Mouse (Mus musculus) embryonic facial prominence, embryonic 15.5 days (tissue): ENCODE measurements around the gene Clasp1. TPM values are rescaled to one million over a fixed set of nuclear protein-coding genes. Genes with fewer than 3 reads are reported as not detected.

Experiments used
- ATAC-seq: fragments of 200-750 bp; cut with Nextera tagmentation; 2 replicates; pipeline ENCODE4 v1.8.0; 2017; ENCODE audit warnings: low read depth, moderate TSS enrichment; ENCODE audit not compliant: insufficient number of reproducible peaks, low FRiP score, low TSS enrichment
- H3K27ac ChIP-seq: fragments of 300-500 bp; sonication (generic); replicated peaks from 2 replicates; pipeline ENCODE4 v1.5.1; 2015; ENCODE audit warnings: mild to moderate bottlenecking, inconsistent platforms
- H3K27me3 ChIP-seq: fragments of 300-500 bp; sonication (generic); 2 replicates; pipeline ENCODE4 v1.6.1; 2015; ENCODE audit warnings: inconsistent platforms
- H3K36me3 ChIP-seq: fragments of 300-500 bp; sonication (generic); 2 replicates; pipeline ENCODE4 v1.6.1; 2015; ENCODE audit warnings: mild to moderate bottlenecking, inconsistent platforms
- H3K4me1 ChIP-seq: fragments of 300-500 bp; sonication (generic); 2 replicates; pipeline ENCODE4 v1.6.1; 2015; ENCODE audit warnings: inconsistent platforms
- H3K4me2 ChIP-seq: fragments of 300-500 bp; sonication (generic); replicated peaks from 2 replicates; pipeline ENCODE4 v1.6.1; 2015; ENCODE audit warnings: mild to moderate bottlenecking, inconsistent platforms
- H3K4me3 ChIP-seq: fragments of 300-500 bp; sonication (generic); replicated peaks from 2 replicates; pipeline ENCODE4 v1.5.1; 2015; ENCODE audit warnings: mild to moderate bottlenecking, inconsistent platforms
- H3K9ac ChIP-seq: fragments of 300-500 bp; sonication (generic); 2 replicates; pipeline ENCODE4 v1.6.1; 2015; ENCODE audit warnings: inconsistent platforms
- H3K9me3 ChIP-seq: fragments of 300-500 bp; sonication (generic); replicated peaks from 2 replicates; pipeline ENCODE4 v1.6.1; 2016; ENCODE audit warnings: inconsistent platforms
- WGBS: fragments of 180-500 bp; shearing (Covaris S2); methylation state at CpG from one replicate; pipeline ENCODE4 v1.1.7; 2015; 5-methylcytosine and 5-hydroxymethylcytosine counted together
- polyA plus RNA-seq: library from polyadenylated mRNA; unstranded; fragments of >200 nt; fragmentation: Nextera tagmentation; extraction: Ambion mirVana; gene quantifications from 2 replicates; pipeline ENCODE4 v1.2.1, GENCODE M21; 2015

The Clasp1 gene
- polyA plus RNA-seq, 1 experiment from 2014 or later, result 48.6 TPM

DNA sequence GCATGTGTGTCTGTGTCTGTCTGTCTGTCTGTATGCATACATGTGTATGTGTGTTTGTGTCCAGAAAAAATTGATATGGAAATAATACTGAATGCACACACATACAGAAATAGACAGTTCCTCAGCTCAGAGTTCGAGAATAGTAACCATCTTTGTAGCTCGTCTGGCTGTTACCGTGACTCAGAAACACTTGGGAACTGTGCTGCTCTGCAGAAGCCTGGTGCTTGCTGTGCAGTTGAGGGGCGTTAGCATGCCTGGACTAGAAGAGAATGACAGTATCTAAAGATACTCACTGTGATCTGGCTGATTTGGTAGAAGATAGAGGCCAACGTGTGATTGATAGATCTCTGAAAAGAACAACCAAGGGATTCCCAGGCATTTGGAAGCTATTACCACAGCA is 159.9 kb downstream of the Clasp1 start:
- Histone ChIP-seq H3K9ac (no peak overlapping the region), H3K4me3 (no peak overlapping the region), H3K4me2 (no peak overlapping the region), H3K27ac (no peak overlapping the region), H3K9me3 (no peaks in the 10 kb centered on the region), H3K4me1 (no peaks in the 10 kb centered on the region), H3K27me3 (no peaks in the 10 kb centered on the region), H3K36me3 (peaks cover 83% of the 10 kb centered on the region)
- no peak for ATAC-seq
- WGBS, result 78% methylated on average over 5 of the region's 5 CpGs

DNA sequence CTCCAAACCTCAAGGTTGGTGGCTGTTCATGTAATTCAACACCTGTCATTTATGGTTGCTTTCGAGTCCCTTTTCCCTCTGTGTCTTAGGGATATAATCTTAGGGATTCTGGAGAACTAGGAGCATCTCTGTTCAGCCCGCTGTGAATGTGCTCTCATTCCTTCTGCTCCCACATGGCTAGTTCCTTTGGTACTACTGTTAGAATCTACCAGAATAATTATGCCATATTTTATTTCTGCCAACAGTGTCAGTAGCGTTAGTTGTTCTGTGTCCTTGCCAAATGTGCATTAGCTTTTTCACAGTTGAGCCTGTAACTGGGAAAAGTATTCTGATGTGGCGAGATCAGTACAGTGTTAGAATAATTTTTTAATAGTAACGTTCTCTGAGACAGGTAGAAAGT is 162.3 kb downstream of the Clasp1 start:
- Histone ChIP-seq H3K9me3 (no peaks in the 10 kb centered on the region), H3K4me1 (no peaks in the 10 kb centered on the region), H3K9ac (no peak overlapping the region), H3K27me3 (no peaks in the 10 kb centered on the region), H3K27ac (no peak overlapping the region), H3K4me3 (no peak overlapping the region), H3K4me2 (no peak overlapping the region), H3K36me3 (peaks cover 89% of the 10 kb centered on the region)
- ATAC-seq, result no peak
- 89% methylated on average over 5 of the region's 5 CpGs for WGBS

DNA sequence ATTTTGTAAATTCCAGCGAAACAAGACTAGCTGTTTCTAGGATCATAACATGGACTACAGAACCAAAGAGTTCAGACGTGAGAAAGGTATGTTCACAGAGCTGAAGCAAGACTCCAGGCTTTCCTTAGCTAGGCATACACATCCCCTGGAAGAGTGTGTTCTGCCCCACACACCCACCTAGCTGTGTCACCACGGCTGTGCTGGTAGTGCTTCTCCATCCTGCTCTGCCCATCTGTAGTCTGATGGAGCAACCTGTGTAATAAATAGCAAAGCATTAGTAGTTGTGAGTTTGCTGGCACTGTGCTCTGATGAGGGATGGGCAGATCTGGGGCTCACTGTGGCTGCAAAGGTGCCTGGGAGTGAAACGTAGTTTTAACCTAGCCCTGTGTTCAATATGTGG is 163.2 kb downstream of the Clasp1 start:
- WGBS, result 91% methylated on average over 4 of the region's 4 CpGs
- Histone ChIP-seq H3K27ac (no peak overlapping the region), H3K36me3 (peaks cover 86% of the 10 kb centered on the region), H3K4me3 (no peak overlapping the region), H3K9ac (no peak overlapping the region), H3K27me3 (no peaks in the 10 kb centered on the region), H3K4me1 (no peaks in the 10 kb centered on the region), H3K4me2 (no peak overlapping the region), H3K9me3 (no peaks in the 10 kb centered on the region)
- no peak for ATAC-seq

DNA sequence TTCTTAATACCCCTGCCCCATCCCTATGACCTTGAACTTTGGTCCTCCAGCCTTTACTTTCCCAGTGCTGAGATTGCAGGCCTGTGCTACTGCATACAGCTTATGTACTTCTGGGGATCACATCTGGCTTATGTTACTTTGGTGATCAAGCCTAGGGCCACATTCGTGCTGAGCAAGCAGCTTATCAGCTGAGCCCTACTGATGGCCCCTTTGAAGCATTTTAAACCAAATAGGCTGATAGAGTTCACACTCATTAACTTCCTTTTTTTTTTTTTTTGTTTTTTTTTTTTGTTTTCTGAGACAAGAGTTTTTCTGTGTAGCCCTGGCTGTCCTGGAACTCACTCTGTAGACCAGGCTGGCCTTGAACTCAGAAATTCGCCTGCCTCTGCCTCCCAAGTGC is 164.2 kb downstream of the Clasp1 start:
- H3K27ac ChIP-seq, result no peak overlapping the region
- H3K4me2 ChIP-seq, result no peak overlapping the region
- no peaks in the 10 kb centered on the region for H3K9me3 ChIP-seq
- H3K4me1 ChIP-seq, result no peaks in the 10 kb centered on the region
- no peaks in the 10 kb centered on the region for H3K27me3 ChIP-seq
- no peak overlapping the region for H3K9ac ChIP-seq
- 76% methylated on average over 2 of the region's 2 CpGs for WGBS
- no peak overlapping the region for H3K4me3 ChIP-seq
- no peak for ATAC-seq
- H3K36me3 ChIP-seq, result peaks cover 80% of the 10 kb centered on the region

DNA sequence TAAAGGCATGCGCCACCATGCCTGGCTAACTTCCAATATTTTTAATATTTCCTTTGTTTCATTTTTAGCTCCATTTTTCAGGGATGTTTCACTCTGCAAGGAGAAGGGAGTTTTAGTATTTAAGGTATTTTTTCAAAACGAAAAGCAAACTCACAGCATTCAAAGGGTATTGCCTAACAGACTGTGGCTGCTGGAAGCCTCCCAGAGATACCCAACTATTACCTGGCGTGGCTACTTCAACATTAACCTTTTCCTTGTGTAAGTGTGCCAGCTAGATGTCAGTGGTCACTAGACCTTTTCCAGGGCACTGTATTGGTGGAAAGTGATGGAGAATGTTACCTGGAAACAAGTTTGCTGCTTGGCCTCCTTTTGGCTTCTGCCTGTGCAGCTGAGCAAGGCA is 164.6 kb downstream of the Clasp1 start:
- no peak overlapping the region for H3K9ac ChIP-seq
- peaks cover 78% of the 10 kb centered on the region for H3K36me3 ChIP-seq
- no peak overlapping the region for H3K27ac ChIP-seq
- H3K9me3 ChIP-seq, result no peaks in the 10 kb centered on the region
- no peaks in the 10 kb centered on the region for H3K4me1 ChIP-seq
- no peaks in the 10 kb centered on the region for H3K27me3 ChIP-seq
- H3K4me2 ChIP-seq, result no peak overlapping the region
- WGBS, result 83% methylated on average over 3 of the region's 3 CpGs
- ATAC-seq, result no peak
- H3K4me3 ChIP-seq, result no peak overlapping the region

DNA sequence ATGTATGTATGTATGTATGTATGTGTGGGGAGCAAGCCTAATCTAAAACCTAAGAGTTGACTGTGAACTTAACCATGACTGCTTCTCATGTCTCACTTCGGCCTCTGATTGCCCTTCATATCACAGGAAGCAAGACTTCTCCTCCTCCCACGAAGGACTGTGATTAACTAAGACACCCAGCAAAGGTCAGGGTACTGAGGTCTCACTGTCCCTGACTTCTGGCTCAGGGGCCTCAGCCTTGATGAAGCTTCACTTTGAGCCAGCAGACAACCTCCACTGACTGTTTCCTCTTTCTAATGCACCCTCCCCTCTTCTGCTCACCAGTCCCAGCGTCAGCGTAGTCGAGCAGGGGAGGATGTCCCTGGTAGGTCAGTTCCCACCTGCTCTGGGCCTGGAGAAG is 166.1 kb downstream of the Clasp1 start:
- WGBS, result 83% methylated on average over 5 of the region's 5 CpGs
- H3K9me3 ChIP-seq, result no peaks in the 10 kb centered on the region
- H3K27me3 ChIP-seq, result no peaks in the 10 kb centered on the region
- no peak overlapping the region for H3K4me2 ChIP-seq
- no peak overlapping the region for H3K4me3 ChIP-seq
- H3K36me3 ChIP-seq, result peaks cover 74% of the 10 kb centered on the region
- no peak overlapping the region for H3K9ac ChIP-seq
- H3K4me1 ChIP-seq, result no peaks in the 10 kb centered on the region
- H3K27ac ChIP-seq, result no peak overlapping the region
- no peak for ATAC-seq

DNA sequence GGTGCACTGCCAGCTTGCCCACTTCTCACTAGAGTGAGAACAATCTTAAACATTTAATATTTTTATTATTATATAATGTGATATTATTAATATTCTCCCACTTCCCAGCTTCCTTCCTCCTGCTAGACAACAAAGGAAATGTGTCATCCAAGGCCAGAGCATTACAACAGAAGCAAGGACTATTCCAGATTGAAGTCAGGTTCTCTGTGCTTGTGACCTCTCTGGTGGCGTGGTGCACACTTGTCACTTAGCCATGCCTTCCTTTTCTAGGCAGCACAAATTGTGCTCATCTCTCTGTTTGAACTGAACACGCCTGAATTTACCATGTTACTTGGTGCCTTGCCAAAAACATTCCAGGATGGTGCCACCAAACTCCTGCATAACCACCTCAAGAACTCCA is 170.9 kb downstream of the Clasp1 start:
- H3K36me3 ChIP-seq, result peaks cover 73% of the 10 kb centered on the region

DNA sequence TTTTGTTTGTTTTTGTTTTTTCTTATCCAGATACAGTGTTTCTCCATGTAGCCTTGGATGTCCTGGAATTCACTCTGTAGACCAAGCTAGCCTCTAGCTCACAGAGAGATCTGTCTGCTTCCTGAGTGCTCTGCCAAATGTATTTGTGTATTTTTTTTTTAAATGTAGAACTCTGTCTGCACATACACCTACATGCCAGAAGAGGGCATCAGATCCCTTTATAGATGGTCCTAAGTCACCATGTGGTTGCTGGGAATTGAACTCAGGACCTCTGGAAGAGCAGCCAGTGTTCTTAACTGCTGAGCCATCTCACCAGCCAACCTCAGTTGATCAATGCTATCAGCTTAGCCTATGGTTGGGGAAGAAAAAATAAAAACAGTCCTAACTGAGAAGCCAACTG is 175.7 kb downstream of the Clasp1 start:
- no peak overlapping the region for H3K9ac ChIP-seq
- peaks cover 80% of the 10 kb centered on the region for H3K36me3 ChIP-seq
- no peak for ATAC-seq
- H3K4me1 ChIP-seq, result no peaks in the 10 kb centered on the region
- H3K4me2 ChIP-seq, result no peak overlapping the region
- no peak overlapping the region for H3K4me3 ChIP-seq
- no peaks in the 10 kb centered on the region for H3K27me3 ChIP-seq
- H3K9me3 ChIP-seq, result no peaks in the 10 kb centered on the region
- no peak overlapping the region for H3K27ac ChIP-seq

More for the DNA sequence above, 170.9 kb downstream of the Clasp1 start:
- H3K4me2 ChIP-seq, result no peak overlapping the region
- H3K9ac ChIP-seq, result no peak overlapping the region
- no peaks in the 10 kb centered on the region for H3K9me3 ChIP-seq
- no peaks in the 10 kb centered on the region for H3K27me3 ChIP-seq
- no peak overlapping the region for H3K27ac ChIP-seq
- ATAC-seq, result no peak
- 83% methylated on average over 2 of the region's 2 CpGs for WGBS
- H3K4me3 ChIP-seq, result no peak overlapping the region
- no peaks in the 10 kb centered on the region for H3K4me1 ChIP-seq

DNA sequence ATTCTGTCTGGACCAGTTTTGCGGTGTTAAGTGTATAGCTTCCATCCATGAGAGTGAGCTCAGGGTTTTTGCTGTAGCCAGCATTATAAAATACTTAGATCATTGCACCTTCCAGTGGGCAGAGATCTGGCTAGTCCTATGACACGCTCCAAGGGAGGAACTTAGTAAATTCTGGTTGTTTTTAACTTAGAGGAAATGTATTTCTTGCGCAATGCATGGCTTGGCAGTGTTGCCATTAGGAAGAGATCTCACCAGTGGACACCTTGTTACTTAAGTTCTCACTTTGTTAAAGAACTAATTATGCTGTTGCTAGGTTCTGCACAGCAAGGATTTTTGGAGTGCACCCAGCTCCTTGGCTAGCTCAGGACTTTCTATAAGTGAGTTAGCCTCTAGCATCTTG is 178.8 kb downstream of the Clasp1 start:
- WGBS, result 96% methylated on average over 3 of the region's 3 CpGs
- Histone ChIP-seq H3K4me1 (no peaks in the 10 kb centered on the region), H3K27ac (no peak overlapping the region), H3K27me3 (no peaks in the 10 kb centered on the region), H3K9me3 (no peaks in the 10 kb centered on the region), H3K4me2 (no peak overlapping the region), H3K4me3 (no peak overlapping the region), H3K36me3 (peaks cover 82% of the 10 kb centered on the region), H3K9ac (no peak overlapping the region)
- ATAC-seq, result no peak

DNA sequence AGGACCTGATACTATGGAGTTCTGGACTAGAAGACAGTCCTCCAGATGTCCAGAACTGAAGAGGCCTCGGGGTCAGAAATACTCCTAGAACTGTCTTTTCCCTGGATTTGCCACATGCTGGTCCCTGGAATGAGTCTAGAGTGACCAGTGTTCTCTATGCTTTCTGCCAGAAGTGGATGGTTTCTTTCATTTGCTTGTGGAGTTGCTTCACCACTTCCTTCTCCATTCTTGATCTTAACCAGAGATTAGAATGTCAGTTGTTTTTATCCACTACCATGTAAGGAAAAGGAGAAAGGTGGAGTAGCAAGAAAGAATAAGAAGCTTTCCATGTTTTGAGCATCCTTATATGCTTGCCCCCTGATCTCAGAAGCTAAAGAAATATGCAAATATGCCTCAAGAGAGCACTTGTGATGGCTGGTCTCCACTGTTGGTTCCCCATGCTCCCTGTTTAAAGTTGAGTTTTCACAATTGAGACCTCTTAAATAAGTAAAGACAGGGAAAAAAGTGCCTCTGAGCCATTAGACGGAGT is 191.4 kb downstream of the Clasp1 start:
- WGBS, result 94% methylated on average over 2 of the region's 2 CpGs
- Histone ChIP-seq H3K27me3 (no peaks in the 10 kb centered on the region), H3K4me3 (no peak overlapping the region), H3K9me3 (no peaks in the 10 kb centered on the region), H3K9ac (no peak overlapping the region), H3K4me2 (no peak overlapping the region), H3K36me3 (peaks cover 52% of the 10 kb centered on the region), H3K27ac (no peak overlapping the region), H3K4me1 (no peaks in the 10 kb centered on the region)
- ATAC-seq, result no peak

DNA sequence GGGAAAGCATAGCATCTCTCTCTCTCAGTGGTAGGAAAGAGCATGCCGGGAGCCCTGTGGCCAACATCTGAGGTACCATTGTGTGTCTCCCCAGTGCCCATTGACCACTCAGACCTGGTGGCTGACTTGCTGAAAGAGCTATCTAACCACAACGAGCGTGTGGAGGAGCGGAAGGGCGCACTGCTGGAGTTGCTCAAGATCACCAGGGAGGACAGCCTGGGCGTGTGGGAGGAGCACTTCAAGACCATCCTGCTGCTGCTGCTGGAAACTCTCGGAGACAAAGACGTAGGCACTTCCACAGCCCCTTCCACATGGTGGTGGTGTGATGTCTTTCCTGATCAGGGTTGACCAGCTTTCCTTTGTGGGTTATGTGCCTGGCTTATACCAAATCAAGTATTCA is 192.3 kb downstream of the Clasp1 start:
- H3K4me2 ChIP-seq, result no peak overlapping the region
- no peak overlapping the region for H3K9ac ChIP-seq
- peaks cover 44% of the 10 kb centered on the region for H3K36me3 ChIP-seq
- no peak overlapping the region for H3K27ac ChIP-seq
- ATAC-seq, result no peak
- WGBS, result 91% methylated on average over 8 of the region's 8 CpGs
- no peaks in the 10 kb centered on the region for H3K9me3 ChIP-seq
- no peaks in the 10 kb centered on the region for H3K27me3 ChIP-seq
- no peaks in the 10 kb centered on the region for H3K4me1 ChIP-seq
- H3K4me3 ChIP-seq, result no peak overlapping the region

DNA sequence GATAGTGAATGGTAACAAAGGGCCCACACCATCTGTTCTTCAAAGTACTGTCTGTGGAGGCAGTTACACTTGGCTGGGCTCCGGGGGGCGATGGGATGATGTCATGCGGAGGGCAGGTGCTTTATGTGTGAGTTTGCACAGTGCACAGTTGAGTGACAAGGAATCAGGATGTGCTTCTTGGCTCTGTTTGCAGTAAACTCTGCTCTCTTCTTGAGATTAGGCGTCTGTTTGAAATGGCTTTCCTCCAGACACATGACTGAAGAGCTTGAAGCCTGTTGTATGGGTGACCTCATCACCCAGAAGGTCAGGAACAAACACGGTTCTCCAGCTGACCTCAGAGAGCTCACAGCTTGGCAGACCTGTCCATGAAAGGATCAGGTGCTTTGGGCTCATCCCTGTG is 200.9 kb downstream of the Clasp1 start:
- 77% methylated on average over 5 of the region's 5 CpGs for WGBS
- peaks cover 46% of the 10 kb centered on the region for H3K36me3 ChIP-seq
- no peak overlapping the region for H3K4me2 ChIP-seq
- H3K27ac ChIP-seq, result no peak overlapping the region
- no peak overlapping the region for H3K4me3 ChIP-seq
- no peaks in the 10 kb centered on the region for H3K27me3 ChIP-seq
- H3K9me3 ChIP-seq, result no peaks in the 10 kb centered on the region
- H3K4me1 ChIP-seq, result no peaks in the 10 kb centered on the region
- H3K9ac ChIP-seq, result no peak overlapping the region
- no peak for ATAC-seq
